Mouse (Mus musculus) heart, embryonic 15.5 days (tissue): ENCODE results near the gene Atxn7l2. TPM values are rescaled to one million over a fixed set of nuclear protein-coding genes. Genes with fewer than 3 reads are reported as not detected.

Source experiments
- ATAC-seq: fragments of 200-750 bp; cut with Nextera tagmentation; replicated peaks from 2 replicates; pipeline ENCODE4 v1.8.0; 2017; ENCODE audit warnings: low read depth, moderate TSS enrichment; ENCODE audit not compliant: insufficient number of reproducible peaks, insufficient read depth, low FRiP score
- H3K27ac ChIP-seq: fragments of 300-500 bp; sonication (generic); 2 replicates; pipeline ENCODE4 v1.5.1; 2015; ENCODE audit warnings: mild to moderate bottlenecking, inconsistent platforms
- H3K27me3 ChIP-seq: fragments of 300-500 bp; sonication (generic); 2 replicates; pipeline ENCODE4 v1.6.1; 2015; ENCODE audit warnings: inconsistent platforms
- H3K36me3 ChIP-seq: fragments of 300-500 bp; sonication (generic); 2 replicates; pipeline ENCODE4 v1.6.1; 2015; ENCODE audit warnings: mild to moderate bottlenecking, inconsistent platforms
- H3K4me1 ChIP-seq: fragments of 300-500 bp; sonication (generic); replicated peaks from 2 replicates; pipeline ENCODE4 v1.6.1; 2015; ENCODE audit warnings: inconsistent platforms
- H3K4me2 ChIP-seq: fragments of 300-500 bp; sonication (generic); 2 replicates; pipeline ENCODE4 v1.6.1; 2015; ENCODE audit warnings: inconsistent platforms, mild to moderate bottlenecking, moderate library complexity
- H3K4me3 ChIP-seq: fragments of 300-500 bp; sonication (generic); 2 replicates; pipeline ENCODE4 v1.5.1; 2015; ENCODE audit warnings: mild to moderate bottlenecking, inconsistent platforms
- H3K9ac ChIP-seq: fragments of 300-500 bp; sonication (generic); 2 replicates; pipeline ENCODE4 v1.6.1; 2015; ENCODE audit warnings: mild to moderate bottlenecking, inconsistent platforms
- H3K9me3 ChIP-seq: fragments of 300-500 bp; sonication (generic); replicated peaks from 2 replicates; pipeline ENCODE4 v1.6.1; 2016; ENCODE audit warnings: inconsistent platforms
- WGBS: fragments of 180-500 bp; shearing (Covaris S2); methylation state at CpG from one replicate; pipeline ENCODE4 v1.1.7; 2015; ENCODE audit warnings: mixed read lengths; 5-methylcytosine and 5-hydroxymethylcytosine counted together
- polyA plus RNA-seq: library from polyadenylated mRNA; unstranded; fragments of >200 nt; fragmentation: Nextera tagmentation; extraction: Ambion mirVana; gene quantifications from 2 replicates; pipeline ENCODE4 v1.2.1, GENCODE M21; 2015

Gene Atxn7l2
- polyA plus RNA-seq, 1 experiment from 2014 or later, result 5.8 TPM

DNA sequence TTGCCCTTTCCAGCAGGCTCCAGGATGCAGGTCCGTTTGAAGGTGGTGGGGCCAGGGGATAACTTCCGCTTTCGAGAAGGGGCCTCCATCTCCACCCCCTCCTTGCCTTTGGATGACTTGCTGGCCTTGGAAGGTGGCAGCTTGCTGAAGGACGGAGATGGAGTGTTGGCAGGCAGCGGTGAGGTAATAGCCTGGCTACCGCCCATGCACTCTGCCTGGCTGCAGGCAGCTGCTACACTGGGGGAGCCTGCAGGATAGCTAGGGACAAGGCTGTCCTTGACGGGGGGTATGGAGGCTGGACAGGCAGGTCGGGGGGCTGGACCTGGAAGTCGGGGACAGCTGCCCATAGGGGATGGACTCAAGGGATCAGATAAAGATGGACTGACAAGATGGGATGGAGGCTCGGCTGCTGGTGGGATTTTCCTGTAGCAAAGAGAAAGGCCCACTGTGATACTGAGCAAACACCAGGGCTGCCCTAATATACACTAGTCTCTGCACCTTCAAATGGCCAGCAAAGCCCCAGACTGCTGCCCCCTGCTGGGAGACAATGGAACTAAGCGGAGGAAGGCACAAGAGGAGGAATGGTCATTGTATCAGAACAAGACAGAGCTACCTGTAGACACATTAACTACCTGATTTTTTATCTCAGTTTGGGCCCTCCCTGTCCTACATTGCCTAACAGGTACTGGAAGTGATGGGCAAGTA lies 7.0 kb downstream of the Atxn7l2 start:
- Histone ChIP-seq H3K9ac (no peak overlapping the region), H3K36me3 (peaks cover 38% of the 10 kb centered on the region), H3K27ac (no peak overlapping the region), H3K4me2 (no peak overlapping the region), H3K9me3 (no peaks in the 10 kb centered on the region), H3K4me1 (peaks cover 14% of the 10 kb centered on the region), H3K4me3 (no peak overlapping the region), H3K27me3 (no peaks in the 10 kb centered on the region)
- WGBS, result 81% methylated on average over 11 of the region's 11 CpGs
- ATAC-seq, result no peak

DNA sequence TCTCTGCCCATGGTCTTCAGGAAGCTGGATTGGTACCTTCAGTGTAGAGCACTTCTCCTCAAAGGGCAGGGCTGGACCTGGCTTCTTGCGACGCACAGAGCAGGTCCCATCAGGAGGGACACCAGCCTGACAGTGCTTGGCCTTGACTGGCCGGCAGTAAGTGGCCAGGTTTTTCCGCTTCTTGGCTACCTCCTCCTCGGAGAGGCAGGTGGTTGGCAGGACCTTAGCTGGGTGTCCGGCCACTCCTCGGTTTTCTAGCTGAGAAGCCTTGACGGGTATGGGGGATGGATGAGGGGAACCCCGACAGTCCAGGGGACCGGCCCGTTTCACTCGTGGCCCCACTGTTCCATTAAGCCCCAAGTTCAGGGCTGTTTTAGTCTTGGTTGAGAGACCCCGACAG lies 7.5 kb downstream of the Atxn7l2 start:
- no peak overlapping the region for H3K4me3 ChIP-seq
- H3K36me3 ChIP-seq, result peaks cover 38% of the 10 kb centered on the region
- no peaks in the 10 kb centered on the region for H3K27me3 ChIP-seq
- no peak overlapping the region for H3K9ac ChIP-seq
- WGBS, result 91% methylated on average over 13 of the region's 13 CpGs
- ATAC-seq, result no peak
- H3K27ac ChIP-seq, result no peak overlapping the region
- no peaks in the 10 kb centered on the region for H3K9me3 ChIP-seq
- no peak overlapping the region for H3K4me2 ChIP-seq
- peaks cover 13% of the 10 kb centered on the region for H3K4me1 ChIP-seq

DNA sequence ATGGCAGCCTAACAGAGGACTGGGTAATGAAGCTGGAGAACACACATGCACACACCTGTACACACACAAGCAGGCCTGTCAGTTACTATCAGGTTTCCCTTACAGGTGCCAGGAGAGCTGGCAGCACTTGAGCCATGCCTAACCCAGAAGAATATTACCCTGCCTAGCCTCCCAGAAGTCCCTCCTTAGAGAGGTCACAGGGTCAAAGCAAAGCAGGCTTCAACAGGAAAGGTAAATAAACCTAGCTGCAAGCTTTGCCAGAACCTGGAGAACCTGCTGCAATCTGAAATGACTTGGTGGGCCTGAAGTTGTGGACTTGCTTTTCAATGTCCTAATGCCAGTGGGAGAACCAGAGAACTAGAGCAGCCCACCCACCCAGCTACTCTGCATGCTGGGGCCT lies 8.2 kb downstream of the Atxn7l2 start:
- H3K9me3 ChIP-seq, result no peaks in the 10 kb centered on the region
- peaks cover 38% of the 10 kb centered on the region for H3K36me3 ChIP-seq
- no peak overlapping the region for H3K4me3 ChIP-seq
- H3K4me2 ChIP-seq, result no peak overlapping the region
- H3K27ac ChIP-seq, result no peak overlapping the region
- H3K9ac ChIP-seq, result no peak overlapping the region
- no peak for ATAC-seq
- no peaks in the 10 kb centered on the region for H3K27me3 ChIP-seq
- H3K4me1 ChIP-seq, result peaks cover 14% of the 10 kb centered on the region

DNA sequence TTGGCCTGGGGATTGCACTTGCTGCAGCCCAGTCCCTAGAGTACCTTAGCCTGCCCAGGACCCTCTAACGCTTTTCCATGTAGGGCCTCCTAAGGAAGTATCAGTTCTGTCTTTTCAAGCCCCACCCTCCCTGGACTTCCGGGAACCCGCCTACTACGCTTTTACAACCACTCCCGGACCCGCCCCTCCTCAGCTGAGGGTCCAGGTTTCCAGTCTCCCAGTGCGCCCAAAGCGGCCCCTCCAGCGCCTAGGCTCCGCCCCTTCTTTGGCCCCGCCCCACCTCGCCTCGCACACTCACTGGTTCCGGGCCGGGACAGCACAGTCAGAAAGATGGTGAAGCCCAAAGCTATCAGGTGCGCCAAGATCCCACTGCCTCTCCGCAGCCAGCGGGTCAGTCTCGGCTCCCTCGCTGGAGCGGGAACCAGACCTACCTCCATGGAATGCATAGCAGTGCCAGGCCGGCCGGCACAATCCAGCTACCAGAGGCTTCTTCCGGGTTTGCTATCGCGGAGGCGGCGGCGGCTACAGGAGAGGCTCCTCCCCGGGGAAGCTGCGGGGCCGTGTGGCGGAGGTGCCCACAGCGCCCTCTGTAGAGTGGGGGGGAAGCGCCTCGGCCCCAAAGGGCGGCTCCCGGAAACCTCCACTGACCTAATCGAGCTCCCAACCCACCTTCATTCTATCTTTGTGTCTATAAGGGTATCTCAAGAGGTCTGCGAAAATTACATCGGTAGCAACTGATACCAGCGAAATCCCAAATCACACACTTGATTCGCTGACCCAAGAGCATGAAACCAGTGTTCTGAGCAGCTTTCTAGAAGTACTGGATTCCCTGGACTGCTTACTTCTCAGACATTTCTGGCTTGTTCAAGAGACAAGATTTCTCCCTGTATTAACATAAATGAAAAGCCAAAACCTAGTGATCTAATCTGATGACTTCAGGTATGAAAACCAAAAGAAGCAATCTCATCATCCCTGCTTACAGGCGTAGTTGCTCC lies 10.1 kb downstream of the Atxn7l2 start, which contains the start of gene Cyb561d1:
Gene Cyb561d1 (minus strand): TSS at position 884 of the 995 bp plus-strand sequence.
- peak; percentile 90 for ATAC-seq
- peak within 1 kb of the TSS; percentile 64 for H3K4me2 ChIP-seq
- 2% methylated on average over 44 of the region's 44 CpGs for WGBS
- peaks cover 28% of the 10 kb centered on the region for H3K36me3 ChIP-seq
- H3K27me3 ChIP-seq, result no peaks in the 10 kb centered on the region
- H3K27ac ChIP-seq, result peak within 1 kb of the TSS; percentile 87
- peak within 1 kb of the TSS; percentile 70 for H3K4me3 ChIP-seq
- peak within 1 kb of the TSS; percentile 62 for H3K9ac ChIP-seq
- H3K4me1 ChIP-seq, result peaks cover 28% of the 10 kb centered on the region
- no peaks in the 10 kb centered on the region for H3K9me3 ChIP-seq

GRCm38 (mm10) chr3:108199231-108199630 lies 11.5 kb downstream of the Atxn7l2 start:
- no peaks in the 10 kb centered on the region for H3K27me3 ChIP-seq
- ATAC-seq, result no peak
- H3K9ac ChIP-seq, result no peak overlapping the region
- 91% methylated on average over 6 of the region's 6 CpGs for WGBS
- peaks cover 30% of the 10 kb centered on the region for H3K4me1 ChIP-seq
- peaks cover 15% of the 10 kb centered on the region; the same call in 1 of the 2 replicates for H3K36me3 ChIP-seq
- H3K4me2 ChIP-seq, result no peak overlapping the region
- no peaks in the 10 kb centered on the region for H3K9me3 ChIP-seq
- H3K27ac ChIP-seq, result peak overlapping the region; percentile 87; the same call in 1 of the 2 replicates
- no peak overlapping the region for H3K4me3 ChIP-seq

DNA sequence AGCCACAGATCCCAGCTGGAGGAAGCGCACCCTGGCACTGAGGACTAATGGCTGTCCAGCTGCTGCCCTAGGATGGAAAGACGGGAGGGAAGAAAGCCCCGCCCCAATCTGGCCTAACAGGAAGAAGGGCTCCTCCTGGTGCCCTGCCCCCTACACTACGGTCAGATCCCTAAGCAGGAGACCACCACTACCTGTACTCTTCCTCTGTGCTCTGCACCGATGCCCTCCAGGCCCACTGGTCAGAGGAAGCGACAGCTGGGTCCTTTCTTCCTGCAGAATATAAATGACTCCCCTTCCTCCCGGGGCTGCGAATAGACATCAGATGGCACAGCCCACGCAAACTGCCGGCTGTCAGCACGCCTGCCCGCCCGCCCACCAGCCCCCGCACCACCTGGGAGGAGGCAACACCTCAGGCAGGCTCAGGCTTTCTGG lies 13.7 kb downstream of the Atxn7l2 start:
- H3K4me2 ChIP-seq, result peak overlapping the region; percentile 34
- 0 out of 2 replicates have a peak overlapping the region, but pooled peaks have one; percentile 13 for H3K27ac ChIP-seq
- peaks cover 33% of the 10 kb centered on the region for H3K4me1 ChIP-seq
- no peaks in the 10 kb centered on the region for H3K9me3 ChIP-seq
- no peaks in the 10 kb centered on the region for H3K27me3 ChIP-seq
- ATAC-seq, result no peak
- 21% methylated on average over 14 of the region's 14 CpGs for WGBS
- H3K4me3 ChIP-seq, result peak overlapping the region; percentile 2; the same call in 1 of the 2 replicates
- 0 out of 2 replicates have a peak, but pooled peaks cover 4% of the 10 kb centered on the region for H3K36me3 ChIP-seq
- no peak overlapping the region for H3K9ac ChIP-seq

DNA sequence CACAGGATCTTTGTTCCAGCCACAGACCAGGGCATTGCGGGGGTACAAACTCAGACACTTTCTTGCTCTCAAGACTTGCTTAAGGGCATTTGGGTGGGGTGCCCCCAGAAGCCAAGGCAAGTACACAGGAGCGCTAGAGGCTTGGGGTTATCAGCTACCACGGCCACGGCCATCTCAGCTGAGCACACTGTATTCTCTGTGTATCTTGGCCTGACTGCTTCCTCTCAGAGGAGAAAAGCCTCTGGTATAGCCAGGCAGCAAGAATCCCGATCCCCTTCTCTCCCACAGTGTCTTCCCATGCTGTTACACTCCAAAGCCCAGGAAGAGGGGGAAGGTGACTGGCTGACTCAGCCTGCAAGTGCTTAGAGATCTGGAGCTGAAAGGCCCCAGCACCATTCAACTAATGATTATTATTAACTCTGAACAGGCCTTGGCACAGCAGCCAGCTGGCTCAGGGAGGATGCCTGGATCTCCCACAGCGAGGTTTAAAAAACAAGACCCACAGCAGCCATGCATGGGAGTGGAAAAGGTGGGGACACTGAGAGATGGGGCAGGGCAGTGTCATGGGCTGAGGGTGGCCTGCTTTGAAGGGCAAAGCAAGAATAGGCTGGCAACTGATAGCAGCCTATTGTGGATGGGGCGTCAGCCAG lies 14.7 kb downstream of the Atxn7l2 start:
- H3K4me3 ChIP-seq, result no peak overlapping the region
- H3K27me3 ChIP-seq, result no peaks in the 10 kb centered on the region
- peak overlapping the region; percentile 13; the same call in 1 of the 2 replicates for H3K27ac ChIP-seq
- H3K4me1 ChIP-seq, result peaks cover 26% of the 10 kb centered on the region
- H3K9ac ChIP-seq, result no peak overlapping the region
- WGBS, result 54% methylated on average over 7 of the region's 7 CpGs
- H3K36me3 ChIP-seq, result no peaks in the 10 kb centered on the region
- no peak overlapping the region for H3K4me2 ChIP-seq
- ATAC-seq, result no peak
- no peaks in the 10 kb centered on the region for H3K9me3 ChIP-seq

- Histone ChIP-seq H3K4me2 (no peak overlapping the region), H3K9me3 (no peaks in the 10 kb centered on the region), H3K27me3 (no peaks in the 10 kb centered on the region), H3K9ac (no peak overlapping the region), H3K4me1 (peaks cover 25% of the 10 kb centered on the region), H3K27ac (no peak overlapping the region), H3K36me3 (no peaks in the 10 kb centered on the region), H3K4me3 (no peak overlapping the region)
- WGBS, result 83% methylated on average over 4 of the region's 4 CpGs
- ATAC-seq, result no peak
Observed at GRCm38 (mm10) chr3:108195287-108195686, 15.4 kb downstream of the Atxn7l2 start.

DNA sequence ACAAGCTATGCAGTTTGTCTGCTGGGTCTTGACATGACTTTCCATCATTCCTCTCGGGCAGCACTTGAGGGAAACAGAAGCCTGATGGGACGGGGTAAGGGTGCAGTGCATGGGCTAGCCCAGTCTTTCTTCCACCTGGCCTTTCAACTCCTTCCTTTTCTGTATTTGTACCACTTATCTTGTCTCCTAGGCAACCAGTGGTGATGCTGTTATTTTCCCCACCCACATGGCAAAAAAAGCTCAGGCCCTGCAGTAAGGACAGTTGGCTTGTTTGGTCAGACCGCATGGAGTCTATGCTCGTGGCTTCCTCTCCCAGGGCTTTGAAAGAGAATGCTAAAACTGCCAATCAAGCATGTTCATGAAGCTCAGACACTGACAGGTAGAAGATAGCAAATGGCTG lies 17.0 kb downstream of the Atxn7l2 start:
- WGBS, result 37% methylated on average over 4 of the region's 4 CpGs
- H3K4me3 ChIP-seq, result no peak overlapping the region
- no peak overlapping the region for H3K9ac ChIP-seq
- no peak overlapping the region for H3K27ac ChIP-seq
- H3K9me3 ChIP-seq, result no peaks in the 10 kb centered on the region
- no peak overlapping the region for H3K4me2 ChIP-seq
- no peak for ATAC-seq
- no peaks in the 10 kb centered on the region for H3K36me3 ChIP-seq
- no peaks in the 10 kb centered on the region for H3K27me3 ChIP-seq
- H3K4me1 ChIP-seq, result peaks cover 27% of the 10 kb centered on the region

DNA sequence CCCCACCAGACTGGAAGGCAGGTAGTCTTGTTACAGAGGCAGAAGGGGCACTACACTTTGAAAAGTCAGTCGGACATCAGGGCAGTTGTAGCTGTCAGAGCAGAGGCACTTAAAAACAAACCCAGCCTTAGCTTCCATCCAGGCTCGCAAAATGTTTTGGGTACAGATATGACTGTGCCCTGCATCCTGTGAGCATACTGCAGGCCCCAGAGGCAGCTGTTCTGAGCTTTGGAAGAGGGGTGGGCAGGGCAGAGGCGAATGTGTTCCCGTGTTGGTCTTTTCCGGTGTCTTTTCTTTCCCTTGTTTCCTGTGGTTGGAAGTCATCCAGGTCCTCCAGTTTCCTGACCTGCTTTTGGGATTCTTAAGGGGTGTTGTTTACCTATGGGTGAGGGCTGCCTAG lies 20.8 kb downstream of the Atxn7l2 start:
- no peak for ATAC-seq
- H3K4me2 ChIP-seq, result no peak overlapping the region
- H3K36me3 ChIP-seq, result no peaks in the 10 kb centered on the region
- WGBS, result 38% methylated on average over 5 of the region's 5 CpGs
- no peak overlapping the region for H3K27ac ChIP-seq
- H3K9me3 ChIP-seq, result no peaks in the 10 kb centered on the region
- H3K27me3 ChIP-seq, result peaks cover 16% of the 10 kb centered on the region; the same call in 1 of the 2 replicates
- H3K4me1 ChIP-seq, result peaks cover 19% of the 10 kb centered on the region
- no peak overlapping the region for H3K9ac ChIP-seq
- H3K4me3 ChIP-seq, result no peak overlapping the region
